Mouse (Mus musculus) C2C12 (cell line): ENCODE measurements around the gene Nek2.

Experiments used
- CTCF ChIP-seq: IDR thresholded peaks from one replicate; pipeline ENCODE4 v1.5.1; 2011; ENCODE audit not compliant: control insufficient read depth, insufficient read depth, insufficient read length
- MAX ChIP-seq: IDR thresholded peaks from one replicate; pipeline ENCODE4 v1.6.1; 2011; ENCODE audit warnings: mild to moderate bottlenecking, control low read depth

GRCm38 (mm10) chr1:191875683-191876305 is 54.5 kb downstream of the Nek2 start:
- TF ChIP-seq MAX (no peak), CTCF (no peak)
